In genomic region chr1:14570113-14570512, GRCm38 (mm10) we compare ENCODE assay signal across 13 mouse cellular contexts.
DNase-seq lines count a peak whose midpoint lies in the region; ATAC-seq and TF ChIP-seq lines count a peak whose summit lies in the region.
"Had no signal": no experiment of that assay in that cellular context is flagged by ENCODE, and none has a peak within 500 bp of the region (broad histone marks: within the 10 kb centered on the region; RNA-seq: fewer than 3 reads in every experiment).

No protein-coding gene starts in this region.

- no peak overlapping the region for H3K4me2 ChIP-seq in hindbrain, postnatal 0 days (ENCODE audit: low read depth, low read length)
- H3K4me2 ChIP-seq in hindbrain, embryonic 13.5 days = no peak overlapping the region
- H3K4me2 ChIP-seq in lung, embryonic 16.5 days (ENCODE audit: low read depth, low read length) = no peak overlapping the region
- no peak overlapping the region for H3K4me2 ChIP-seq in forebrain, embryonic 16.5 days (ENCODE audit: low read length)
- no peak overlapping the region for H3K4me2 ChIP-seq in neural tube, embryonic 13.5 days
- H3K4me2 ChIP-seq: liver, embryonic 12.5 days; midbrain, embryonic 12.5 days had no signal

- H3K9me3 ChIP-seq in hindbrain, postnatal 0 days (ENCODE audit: low read length) = no peaks in the 10 kb centered on the region
- H3K9me3 ChIP-seq in hindbrain, embryonic 13.5 days = no peaks in the 10 kb centered on the region
- H3K9me3 ChIP-seq in lung, embryonic 16.5 days (ENCODE audit: control insufficient read depth, low read length) = no peaks in the 10 kb centered on the region
- H3K9me3 ChIP-seq in forebrain, embryonic 16.5 days (ENCODE audit: control insufficient read depth, low read length) = no peaks in the 10 kb centered on the region
- H3K9me3 ChIP-seq in neural tube, embryonic 13.5 days = no peaks in the 10 kb centered on the region
- H3K9me3 ChIP-seq: liver, embryonic 12.5 days; midbrain, embryonic 12.5 days had no signal

- H3K4me1 ChIP-seq in hindbrain, postnatal 0 days (ENCODE audit: insufficient read depth, low read length) = no peaks in the 10 kb centered on the region
- H3K4me1 ChIP-seq in hindbrain, embryonic 13.5 days (replicated peaks) = no peaks in the 10 kb centered on the region
- H3K4me1 ChIP-seq in lung, embryonic 16.5 days (replicated peaks; ENCODE audit: control insufficient read depth, insufficient read depth, low read length) = no peaks in the 10 kb centered on the region
- H3K4me1 ChIP-seq in forebrain, embryonic 16.5 days (replicated peaks; ENCODE audit: control insufficient read depth, insufficient read depth, low read length) = no peaks in the 10 kb centered on the region
- 0 out of 2 replicates have a peak, but pooled peaks cover 4% of the 10 kb centered on the region for H3K4me1 ChIP-seq in neural tube, embryonic 13.5 days (replicated peaks)
- H3K4me1 ChIP-seq: liver, embryonic 12.5 days; midbrain, embryonic 12.5 days had no signal

- H3K36me3 ChIP-seq in hindbrain, postnatal 0 days (ENCODE audit: insufficient read depth, low read length) = no peaks in the 10 kb centered on the region
- no peaks in the 10 kb centered on the region for H3K36me3 ChIP-seq in hindbrain, embryonic 13.5 days
- H3K36me3 ChIP-seq in lung, embryonic 16.5 days (ENCODE audit: control insufficient read depth, insufficient read depth, low read length) = no peaks in the 10 kb centered on the region
- H3K36me3 ChIP-seq in forebrain, embryonic 16.5 days (ENCODE audit: control insufficient read depth, insufficient read depth) = no peaks in the 10 kb centered on the region
- no peaks in the 10 kb centered on the region for H3K36me3 ChIP-seq in neural tube, embryonic 13.5 days
- H3K36me3 ChIP-seq: liver, embryonic 12.5 days; midbrain, embryonic 12.5 days had no signal

- DNase-seq in hindbrain, postnatal 0 days (ENCODE audit: low spot score) = peak; percentile 17
- no peak for DNase-seq in lung, adult 18-20 months
- no peak for DNase-seq in right cerebral cortex, adult 2 months (ENCODE audit: low spot score in 2 of 2)
- no peak for DNase-seq in adrenal gland, adult 2 months
- DNase-seq: cerebellum, adult 2 months; thymus, postnatal 25 days had no signal

- H3K27me3 ChIP-seq in hindbrain, postnatal 0 days (ENCODE audit: insufficient read depth, low read length) = no peaks in the 10 kb centered on the region
- no peaks in the 10 kb centered on the region for H3K27me3 ChIP-seq in hindbrain, embryonic 13.5 days
- no peaks in the 10 kb centered on the region for H3K27me3 ChIP-seq in lung, embryonic 16.5 days (ENCODE audit: control insufficient read depth, insufficient read depth, low read depth, low read length)
- H3K27me3 ChIP-seq in forebrain, embryonic 16.5 days (replicated peaks; ENCODE audit: control insufficient read depth, insufficient read depth, low read length) = no peaks in the 10 kb centered on the region
- peaks cover 40% of the 10 kb centered on the region for H3K27me3 ChIP-seq in neural tube, embryonic 13.5 days
- H3K27me3 ChIP-seq: liver, embryonic 12.5 days; midbrain, embryonic 12.5 days had no signal

- TF ChIP-seq CTCF in hindbrain, postnatal 0 days (IDR thresholded peaks at IDR 0.05; ENCODE audit: low read depth) = no peak

- no peak overlapping the region for H3K27ac ChIP-seq in hindbrain, postnatal 0 days
- no peak overlapping the region for H3K27ac ChIP-seq in hindbrain, embryonic 13.5 days
- H3K27ac ChIP-seq in lung, embryonic 16.5 days (ENCODE audit: low read length) = no peak overlapping the region
- no peak overlapping the region for H3K27ac ChIP-seq in forebrain, embryonic 16.5 days (ENCODE audit: low read length)
- no peak overlapping the region for H3K27ac ChIP-seq in neural tube, embryonic 13.5 days (replicated peaks)
- H3K27ac ChIP-seq: liver, embryonic 12.5 days; midbrain, embryonic 12.5 days had no signal

- 81% methylated on average over 3 of the region's 3 CpGs for WGBS in hindbrain, postnatal 0 days
- WGBS in hindbrain, embryonic 13.5 days = 69% methylated on average over 3 of the region's 3 CpGs
- WGBS in lung, embryonic 16.5 days = 53% methylated on average over 3 of the region's 3 CpGs
- 59% methylated on average over 3 of the region's 3 CpGs for WGBS in forebrain, embryonic 16.5 days
- WGBS in neural tube, embryonic 13.5 days = 25% methylated on average over 3 of the region's 3 CpGs

- no peak overlapping the region for H3K4me3 ChIP-seq in hindbrain, postnatal 0 days (ENCODE audit: low read length)
- H3K4me3 ChIP-seq in hindbrain, embryonic 13.5 days = no peak overlapping the region
- H3K4me3 ChIP-seq in lung, embryonic 16.5 days (ENCODE audit: low read length) = no peak overlapping the region
- no peak overlapping the region for H3K4me3 ChIP-seq in forebrain, embryonic 16.5 days (replicated peaks; ENCODE audit: low read length)
- no peak overlapping the region for H3K4me3 ChIP-seq in neural tube, embryonic 13.5 days
- H3K4me3 ChIP-seq: liver, embryonic 12.5 days; midbrain, embryonic 12.5 days; myocyte had no signal

- ATAC-seq in hindbrain, postnatal 0 days = no peak
- no peak for ATAC-seq in hindbrain, embryonic 13.5 days (ENCODE audit: low FRiP score)
- ATAC-seq in lung, embryonic 16.5 days (ENCODE audit: low read depth) = peak; percentile 95
- ATAC-seq in forebrain, embryonic 16.5 days = peak; percentile 79
- peak; percentile 82 for ATAC-seq in neural tube, embryonic 13.5 days (ENCODE audit: low read depth)
- ATAC-seq: liver, embryonic 12.5 days had no signal

- H3K9ac ChIP-seq in hindbrain, postnatal 0 days (replicated peaks; ENCODE audit: low read length) = no peak overlapping the region
- no peak overlapping the region for H3K9ac ChIP-seq in hindbrain, embryonic 13.5 days
- no peak overlapping the region for H3K9ac ChIP-seq in lung, embryonic 16.5 days (ENCODE audit: low read length)
- H3K9ac ChIP-seq in forebrain, embryonic 16.5 days (replicated peaks; ENCODE audit: low read depth, low read length) = no peak overlapping the region
- H3K9ac ChIP-seq in neural tube, embryonic 13.5 days = no peak overlapping the region
- H3K9ac ChIP-seq: liver, embryonic 12.5 days; midbrain, embryonic 12.5 days had no signal

Comparison
In these comparisons a context has a peak if more than half of its experiments do, and no peak if none do; other contexts are left out.
1. ATAC-seq: peak in lung, embryonic 16.5 days (single experiment), forebrain, embryonic 16.5 days (single experiment) and neural tube, embryonic 13.5 days (single experiment); none in hindbrain, postnatal 0 days (single experiment) and hindbrain, embryonic 13.5 days (single experiment).